Mouse (Mus musculus) kidney, postnatal 14 days (tissue): ENCODE results near the gene Rbm19.
"Not testable (repeated sequence)": the region's sequence is repeated elsewhere in the genome, so short reads cannot be mapped to it uniquely, and the experiment has no call there.

Experiments used
- DNase-seq: peaks from one replicate; pipeline ENCODE4 v3.0.0; 2022; ENCODE audit warnings: mixed read lengths

Gene Rbm19

GRCm38 (mm10) chr5:120116261-120117050 is at the start of gene Rbm19:
Gene Rbm19 (plus strand): TSS chr5:120116465.
- peak; percentile 93 for DNase-seq

- no peak for DNase-seq
Observed at GRCm38 (mm10) chr5:120067266-120067665, 49.0 kb upstream of the Rbm19 start.

- no peak for DNase-seq
Observed at GRCm38 (mm10) chr5:120074101-120074500, 42.2 kb upstream of the Rbm19 start.

GRCm38 (mm10) chr5:120080027-120080426 is 36.2 kb upstream of the Rbm19 start:
- DNase-seq = no peak

- no peak for DNase-seq
Observed at GRCm38 (mm10) chr5:120080468-120080867, 35.8 kb upstream of the Rbm19 start.

GRCm38 (mm10) chr5:120088561-120088960 is 27.7 kb upstream of the Rbm19 start:
- peak; percentile 88 for DNase-seq

- peak; percentile 21 for DNase-seq
Observed at GRCm38 (mm10) chr5:120094602-120095001, 21.7 kb upstream of the Rbm19 start.

- DNase-seq = no peak
Observed at GRCm38 (mm10) chr5:120097042-120097441, 19.2 kb upstream of the Rbm19 start.

- DNase-seq = no peak
Observed at GRCm38 (mm10) chr5:120100814-120101213, 15.5 kb upstream of the Rbm19 start.

- no peak for DNase-seq
Observed at GRCm38 (mm10) chr5:120102097-120102496, 14.2 kb upstream of the Rbm19 start.

GRCm38 (mm10) chr5:120102732-120103131 is 13.5 kb upstream of the Rbm19 start:
- DNase-seq = peak; percentile 50

GRCm38 (mm10) chr5:120103458-120103857 is 12.8 kb upstream of the Rbm19 start:
- peak; percentile 52 for DNase-seq

- no peak for DNase-seq
Observed at GRCm38 (mm10) chr5:120106424-120107073, 9.7 kb upstream of the Rbm19 start.

- no peak for DNase-seq
Observed at GRCm38 (mm10) chr5:120114361-120114760, 1.9 kb upstream of the Rbm19 start.

GRCm38 (mm10) chr5:120117161-120117560 is 896 bp downstream of the Rbm19 start:
- DNase-seq = not testable (repeated sequence)

- DNase-seq = no peak
Observed at GRCm38 (mm10) chr5:120124881-120125690, 8.8 kb downstream of the Rbm19 start.

GRCm38 (mm10) chr5:120127641-120128040 is 11.4 kb downstream of the Rbm19 start:
- DNase-seq = no peak

GRCm38 (mm10) chr5:120128511-120128910 is 12.2 kb downstream of the Rbm19 start:
- no peak for DNase-seq

GRCm38 (mm10) chr5:120129070-120129469 is 12.8 kb downstream of the Rbm19 start:
- DNase-seq = no peak

GRCm38 (mm10) chr5:120129761-120130160 is 13.5 kb downstream of the Rbm19 start:
- DNase-seq = no peak

- DNase-seq = no peak
Observed at GRCm38 (mm10) chr5:120130163-120130562, 13.9 kb downstream of the Rbm19 start.

GRCm38 (mm10) chr5:120131600-120131999 is 15.3 kb downstream of the Rbm19 start:
- peak; percentile 20 for DNase-seq

GRCm38 (mm10) chr5:120134000-120134399 is 17.7 kb downstream of the Rbm19 start:
- peak; percentile 51 for DNase-seq
